Mouse (Mus musculus): Measurements from ENCODE around the gene Rabac1. TPM values are rescaled to one million over a fixed set of nuclear protein-coding genes. Genes with fewer than 3 reads are reported as not detected.

Gene Rabac1
- polyA plus RNA-seq, 1 experiment from 2014 or later: 111 TPM

GRCm38 (mm10) chr7:25003820-25004388, 31.4 kb upstream of the Rabac1 start:
- WGBS: 86% methylated on average over 8 of the region's 8 CpGs
- peak overlapping the region; percentile 77 for H3K4me2 ChIP-seq (replicated peaks)
- H3K27ac ChIP-seq (replicated peaks): no peak overlapping the region
- no peaks in the 10 kb centered on the region for H3K9me3 ChIP-seq
- peaks cover 59% of the 10 kb centered on the region for H3K4me1 ChIP-seq
- H3K9ac ChIP-seq (replicated peaks): no peak overlapping the region
- peaks cover 12% of the 10 kb centered on the region for H3K36me3 ChIP-seq
- ATAC-seq (ENCODE audit: low FRiP score, low read depth): no peak
- peak overlapping the region; percentile 58 for H3K4me3 ChIP-seq
- H3K27me3 ChIP-seq: peaks cover 55% of the 10 kb centered on the region

GRCm38 (mm10) chr7:25003291-25003690, 30.7 kb upstream of the Rabac1 start:
- WGBS: 48% methylated on average over 11 of the region's 11 CpGs
- ATAC-seq (ENCODE audit: low FRiP score, low read depth): no peak
- peak overlapping the region; percentile 58 for H3K4me3 ChIP-seq
- 0 out of 2 replicates have a peak overlapping the region, but pooled peaks have one; percentile 2 for H3K27ac ChIP-seq (replicated peaks)
- H3K27me3 ChIP-seq: peaks cover 49% of the 10 kb centered on the region
- 0 out of 2 replicates have a peak overlapping the region, but pooled peaks have one; percentile 8 for H3K9ac ChIP-seq (replicated peaks)
- peak overlapping the region; percentile 77 for H3K4me2 ChIP-seq (replicated peaks)
- H3K4me1 ChIP-seq: peaks cover 52% of the 10 kb centered on the region
- peaks cover 12% of the 10 kb centered on the region for H3K36me3 ChIP-seq
- no peaks in the 10 kb centered on the region for H3K9me3 ChIP-seq

GRCm38 (mm10) chr7:25000711-25001110, 28.2 kb upstream of the Rabac1 start:
- Histone ChIP-seq H3K9ac (replicated peaks) (no peak overlapping the region), H3K4me1 (peaks cover 27% of the 10 kb centered on the region), H3K9me3 (no peaks in the 10 kb centered on the region), H3K36me3 (peaks cover 22% of the 10 kb centered on the region), H3K27ac (replicated peaks) (no peak overlapping the region), H3K4me3 (no peak overlapping the region), H3K27me3 (peaks cover 23% of the 10 kb centered on the region), H3K4me2 (replicated peaks) (no peak overlapping the region)
- 81% methylated on average over 12 of the region's 12 CpGs for WGBS
- ATAC-seq (ENCODE audit: low FRiP score, low read depth): no peak

GRCm38 (mm10) chr7:25000211-25000610, 27.7 kb upstream of the Rabac1 start:
- Histone ChIP-seq H3K27me3 (peaks cover 18% of the 10 kb centered on the region), H3K9ac (replicated peaks) (no peak overlapping the region), H3K4me1 (peaks cover 22% of the 10 kb centered on the region), H3K36me3 (peaks cover 26% of the 10 kb centered on the region), H3K4me2 (replicated peaks) (no peak overlapping the region), H3K4me3 (no peak overlapping the region), H3K9me3 (no peaks in the 10 kb centered on the region), H3K27ac (replicated peaks) (no peak overlapping the region)
- no peak for ATAC-seq (ENCODE audit: low FRiP score, low read depth)
- 78% methylated on average over 7 of the region's 7 CpGs for WGBS

GRCm38 (mm10) chr7:24993081-24993480, 20.5 kb upstream of the Rabac1 start:
- WGBS: 74% methylated on average over 6 of the region's 6 CpGs
- Histone ChIP-seq H3K27ac (replicated peaks) (no peak overlapping the region), H3K9me3 (no peaks in the 10 kb centered on the region), H3K4me2 (replicated peaks) (no peak overlapping the region), H3K9ac (replicated peaks) (no peak overlapping the region), H3K4me1 (no peaks in the 10 kb centered on the region), H3K36me3 (peaks cover 44% of the 10 kb centered on the region), H3K27me3 (no peaks in the 10 kb centered on the region), H3K4me3 (no peak overlapping the region)
- ATAC-seq (ENCODE audit: low FRiP score, low read depth): no peak

GRCm38 (mm10) chr7:24990478-24990877, 17.9 kb upstream of the Rabac1 start:
- WGBS: 79% methylated on average over 8 of the region's 8 CpGs
- ATAC-seq (ENCODE audit: low FRiP score, low read depth): no peak
- Histone ChIP-seq H3K4me2 (replicated peaks) (no peak overlapping the region), H3K9me3 (no peaks in the 10 kb centered on the region), H3K27ac (replicated peaks) (no peak overlapping the region), H3K4me1 (no peaks in the 10 kb centered on the region), H3K9ac (replicated peaks) (no peak overlapping the region), H3K36me3 (peaks cover 57% of the 10 kb centered on the region), H3K27me3 (no peaks in the 10 kb centered on the region), H3K4me3 (no peak overlapping the region)

- no peaks in the 10 kb centered on the region for H3K9me3 ChIP-seq
- H3K27ac ChIP-seq (replicated peaks): no peak overlapping the region
- ATAC-seq (ENCODE audit: low FRiP score, low read depth): no peak
- no peak overlapping the region for H3K4me3 ChIP-seq
- H3K4me2 ChIP-seq (replicated peaks): no peak overlapping the region
- H3K9ac ChIP-seq (replicated peaks): no peak overlapping the region
- H3K36me3 ChIP-seq: peaks cover 62% of the 10 kb centered on the region
- no peaks in the 10 kb centered on the region for H3K4me1 ChIP-seq
- 87% methylated on average over 14 of the region's 14 CpGs for WGBS
- no peaks in the 10 kb centered on the region for H3K27me3 ChIP-seq
These were observed 15.4 kb upstream of the Rabac1 start for GRCm38 (mm10) chr7:24987941-24988340.

- H3K4me2 ChIP-seq (replicated peaks): no peak overlapping the region
- H3K36me3 ChIP-seq: peaks cover 71% of the 10 kb centered on the region
- WGBS: 78% methylated on average over 5 of the region's 5 CpGs
- no peak overlapping the region for H3K9ac ChIP-seq (replicated peaks)
- H3K4me3 ChIP-seq: no peak overlapping the region
- no peaks in the 10 kb centered on the region for H3K27me3 ChIP-seq
- no peaks in the 10 kb centered on the region for H3K9me3 ChIP-seq
- no peak overlapping the region for H3K27ac ChIP-seq (replicated peaks)
- H3K4me1 ChIP-seq: no peaks in the 10 kb centered on the region
- no peak for ATAC-seq (ENCODE audit: low FRiP score, low read depth)
These were observed 13.2 kb upstream of the Rabac1 start for GRCm38 (mm10) chr7:24985799-24986198.

- Histone ChIP-seq H3K9ac (replicated peaks) (no peak overlapping the region), H3K4me2 (replicated peaks) (no peak overlapping the region), H3K4me1 (no peaks in the 10 kb centered on the region), H3K4me3 (no peak overlapping the region), H3K36me3 (peaks cover 74% of the 10 kb centered on the region), H3K27me3 (no peaks in the 10 kb centered on the region), H3K27ac (replicated peaks) (no peak overlapping the region), H3K9me3 (no peaks in the 10 kb centered on the region)
- 84% methylated on average over 2 of the region's 2 CpGs for WGBS
- ATAC-seq (ENCODE audit: low FRiP score, low read depth): no peak
These were observed 11.8 kb upstream of the Rabac1 start for GRCm38 (mm10) chr7:24984307-24984706.

- no peak for ATAC-seq (ENCODE audit: low FRiP score, low read depth)
- Histone ChIP-seq H3K4me1 (no peaks in the 10 kb centered on the region), H3K4me2 (replicated peaks) (no peak overlapping the region), H3K27me3 (no peaks in the 10 kb centered on the region), H3K4me3 (no peak overlapping the region), H3K9me3 (no peaks in the 10 kb centered on the region), H3K27ac (replicated peaks) (no peak overlapping the region), H3K36me3 (peaks cover 74% of the 10 kb centered on the region), H3K9ac (replicated peaks) (no peak overlapping the region)
- WGBS: 89% methylated on average over 5 of the region's 5 CpGs
These were observed 10.8 kb upstream of the Rabac1 start for GRCm38 (mm10) chr7:24983396-24983795.

- Histone ChIP-seq H3K4me3 (no peak overlapping the region), H3K27me3 (peaks cover 3% of the 10 kb centered on the region; the same call in 1 of the 2 replicates), H3K4me2 (replicated peaks) (no peak overlapping the region), H3K9ac (replicated peaks) (no peak overlapping the region), H3K27ac (replicated peaks) (no peak overlapping the region), H3K9me3 (no peaks in the 10 kb centered on the region), H3K4me1 (no peaks in the 10 kb centered on the region), H3K36me3 (peaks cover 59% of the 10 kb centered on the region)
- 81% methylated on average over 7 of the region's 7 CpGs for WGBS
- no peak for ATAC-seq (ENCODE audit: low FRiP score, low read depth)
These were observed 7.9 kb upstream of the Rabac1 start for GRCm38 (mm10) chr7:24980439-24980838.

GRCm38 (mm10) chr7:24978781-24979180, 6.2 kb upstream of the Rabac1 start:
- 81% methylated on average over 7 of the region's 7 CpGs for WGBS
- H3K4me1 ChIP-seq: no peaks in the 10 kb centered on the region
- no peak overlapping the region for H3K9ac ChIP-seq (replicated peaks)
- H3K27ac ChIP-seq (replicated peaks): no peak overlapping the region
- no peak for ATAC-seq (ENCODE audit: low FRiP score, low read depth)
- H3K4me3 ChIP-seq: no peak overlapping the region
- H3K9me3 ChIP-seq: no peaks in the 10 kb centered on the region
- no peak overlapping the region for H3K4me2 ChIP-seq (replicated peaks)
- peaks cover 48% of the 10 kb centered on the region for H3K36me3 ChIP-seq
- H3K27me3 ChIP-seq: peaks cover 3% of the 10 kb centered on the region; the same call in 1 of the 2 replicates
